Mouse (Mus musculus) cortical plate, adult 2 months (tissue): ENCODE data around the gene Ndufa11. TPM values are rescaled to one million over a fixed set of nuclear protein-coding genes. Genes with fewer than 3 reads are reported as not detected.

Source experiments
- H3K27ac ChIP-seq: fragments of 200-500 bp; 2 replicates; pipeline ENCODE4 v1.5.1; 2012; ENCODE audit warnings: low read length, control low read depth, inconsistent platforms; ENCODE audit not compliant: insufficient read depth
- H3K4me1 ChIP-seq: fragments of 200-500 bp; 2 replicates; pipeline ENCODE4 v1.6.1; 2011; ENCODE audit warnings: low read length; ENCODE audit not compliant: control insufficient read depth, insufficient read depth
- H3K4me3 ChIP-seq: fragments of 200-500 bp; 2 replicates; pipeline ENCODE4 v1.5.1; 2011; ENCODE audit warnings: mild to moderate bottlenecking, low read length, control low read depth; ENCODE audit not compliant: insufficient read depth
- CTCF ChIP-seq: fragments of 200-500 bp; IDR thresholded peaks from 2 replicates; pipeline ENCODE4 v1.5.1; 2011; ENCODE audit warnings: mild to moderate bottlenecking, control low read depth, low read length; ENCODE audit not compliant: insufficient read depth; ENCODE audit errors: extremely low read depth
- POLR2A ChIP-seq: fragments of 200-500 bp; IDR thresholded peaks from 2 replicates; pipeline ENCODE4 v1.6.1; 2011; ENCODE audit warnings: mild to moderate bottlenecking, low read length, control low read depth; ENCODE audit not compliant: insufficient read depth; ENCODE audit errors: extremely low read depth
- polyA plus RNA-seq: library from polyadenylated mRNA; depleted of rRNA; stranded (reverse); fragments of >200 nt; gene quantifications from 2 replicates; pipeline ENCODE4 v1.2.3, GENCODE M21; 2012

Gene Ndufa11
- polyA plus RNA-seq, 1 experiment: 357 TPM

GRCm38 (mm10) chr17:56715360-56715759 lies 2.2 kb upstream of the Ndufa11 start:
- Histone ChIP-seq H3K4me3 (peak overlapping the region; percentile 84; the same call in 1 of the 2 replicates), H3K27ac (no peak overlapping the region), H3K4me1 (peaks cover 6% of the 10 kb centered on the region)
- TF ChIP-seq CTCF (no peak), POLR2A (no peak)

- peak overlapping the region; percentile 73 for H3K27ac ChIP-seq
- TF ChIP-seq CTCF: no peak
- TF ChIP-seq POLR2A: no peak
- peak overlapping the region; percentile 84 for H3K4me3 ChIP-seq
- peaks cover 6% of the 10 kb centered on the region for H3K4me1 ChIP-seq
Measured at GRCm38 (mm10) chr17:56715914-56716654, 1.5 kb upstream of the Ndufa11 start.

GRCm38 (mm10) chr17:56716655-56717362 lies 758 bp upstream of the Ndufa11 start:
- peak overlapping the region; percentile 73 for H3K27ac ChIP-seq
- H3K4me3 ChIP-seq: peak overlapping the region; percentile 84
- TF ChIP-seq POLR2A (peak; percentile 82; the same call in 1 of the 2 replicates), CTCF (no peak)
- peaks cover 6% of the 10 kb centered on the region for H3K4me1 ChIP-seq

GRCm38 (mm10) chr17:56722441-56722840 lies 4.9 kb downstream of the Ndufa11 start:
- no peak overlapping the region for H3K27ac ChIP-seq
- TF ChIP-seq CTCF: no peak
- peaks cover 6% of the 10 kb centered on the region for H3K4me1 ChIP-seq
- no peak overlapping the region for H3K4me3 ChIP-seq

- Histone ChIP-seq H3K4me1 (peaks cover 3% of the 10 kb centered on the region), H3K4me3 (no peak overlapping the region), H3K27ac (no peak overlapping the region)
- TF ChIP-seq POLR2A (no peak), CTCF (no peak)
Measured at GRCm38 (mm10) chr17:56723419-56724161, 6.0 kb downstream of the Ndufa11 start.

GRCm38 (mm10) chr17:56727029-56727649 lies 9.6 kb downstream of the Ndufa11 start:
- H3K4me3 ChIP-seq: no peak overlapping the region
- no peaks in the 10 kb centered on the region for H3K4me1 ChIP-seq
- no peak overlapping the region for H3K27ac ChIP-seq
- TF ChIP-seq CTCF: no peak

GRCm38 (mm10) chr17:56727659-56728058 lies 10.1 kb downstream of the Ndufa11 start:
- H3K4me3 ChIP-seq: no peak overlapping the region
- H3K4me1 ChIP-seq: no peaks in the 10 kb centered on the region
- TF ChIP-seq CTCF (no peak), POLR2A (no peak)
- H3K27ac ChIP-seq: no peak overlapping the region

- no peak overlapping the region for H3K4me3 ChIP-seq
- no peak for TF ChIP-seq POLR2A
- no peak for TF ChIP-seq CTCF
- H3K4me1 ChIP-seq: no peaks in the 10 kb centered on the region
- H3K27ac ChIP-seq: no peak overlapping the region
Measured at GRCm38 (mm10) chr17:56728117-56728516, 10.6 kb downstream of the Ndufa11 start.

- H3K27ac ChIP-seq: no peak overlapping the region
- no peaks in the 10 kb centered on the region for H3K4me1 ChIP-seq
- TF ChIP-seq CTCF: no peak
- no peak for TF ChIP-seq POLR2A
- H3K4me3 ChIP-seq: no peak overlapping the region
Measured at GRCm38 (mm10) chr17:56729151-56729550, 11.6 kb downstream of the Ndufa11 start.
